Comparison of ENCODE assay signal across 8 mouse cellular contexts in genomic region chr1:118627781-118628464, GRCm38 (mm10). TPM values are rescaled to one million over a fixed set of nuclear protein-coding genes. Genes with fewer than 3 reads are reported as not detected.
DNase-seq lines count a peak whose midpoint lies in the region; ATAC-seq and TF ChIP-seq lines count a peak whose summit lies in the region.

Tfcp2l1 (plus strand) TSS chr1:118627945.

- peak; percentile 31 for TF ChIP-seq CTCF in heart, postnatal 0 days (IDR thresholded peaks at IDR 0.05; ENCODE audit: low read depth)

- no peak within 1 kb of the TSS for H3K27ac ChIP-seq in forebrain, embryonic 12.5 days
- no peak within 1 kb of the TSS for H3K27ac ChIP-seq in heart, postnatal 0 days (ENCODE audit: low read depth)

- H3K4me1 ChIP-seq in forebrain, embryonic 12.5 days = peaks cover 12% of the 10 kb centered on the region; the same call in 1 of the 2 replicates
- no peaks in the 10 kb centered on the region for H3K4me1 ChIP-seq in heart, postnatal 0 days (ENCODE audit: control insufficient read depth, insufficient read depth)

- H3K4me2 ChIP-seq in forebrain, embryonic 12.5 days = peak within 1 kb of the TSS; percentile 86
- peak within 1 kb of the TSS; percentile 77 for H3K4me2 ChIP-seq in heart, postnatal 0 days (ENCODE audit: low read depth, low read length)

- peak; percentile 90 for DNase-seq in ES-CJ7 (ENCODE audit: low read depth, low spot score)
- peak; percentile 40 for DNase-seq in cerebellum, adult 11 months
- DNase-seq in heart, postnatal 0 days (ENCODE audit: low spot score) = peak; percentile 73
- peak; percentile 93 for DNase-seq in kidney, postnatal 36 days
- peak; percentile 87 for DNase-seq in lung, postnatal 25 days (ENCODE audit: low spot score)
- DNase-seq in retina, postnatal 1 day = peak; percentile 80
- DNase-seq in urinary bladder, postnatal 14 days (ENCODE audit: low spot score) = peak; percentile 92

- no peaks in the 10 kb centered on the region for H3K36me3 ChIP-seq in forebrain, embryonic 12.5 days (replicated peaks)
- H3K36me3 ChIP-seq in heart, postnatal 0 days (replicated peaks; ENCODE audit: control insufficient read depth, insufficient read depth, low read length) = no peaks in the 10 kb centered on the region

- H3K9me3 ChIP-seq in forebrain, embryonic 12.5 days = no peaks in the 10 kb centered on the region
- H3K9me3 ChIP-seq in heart, postnatal 0 days (replicated peaks; ENCODE audit: control insufficient read depth, low read length) = no peaks in the 10 kb centered on the region

- peak; percentile 88 for ATAC-seq in forebrain, embryonic 12.5 days (ENCODE audit: low FRiP score)
- peak; percentile 96 for ATAC-seq in heart, postnatal 0 days (ENCODE audit: insufficient read depth, low read depth)

- 1% methylated on average over 48 of the region's 48 CpGs for WGBS in forebrain, embryonic 12.5 days
- under 1% methylated on average over 48 of the region's 48 CpGs for WGBS in heart, postnatal 0 days

- H3K4me3 ChIP-seq in forebrain, embryonic 12.5 days (replicated peaks) = peak within 1 kb of the TSS; percentile 47
- peak within 1 kb of the TSS; percentile 44 for H3K4me3 ChIP-seq in heart, postnatal 0 days (ENCODE audit: low read depth, low read length)

- peaks cover 42% of the 10 kb centered on the region for H3K27me3 ChIP-seq in forebrain, embryonic 12.5 days
- no peaks in the 10 kb centered on the region for H3K27me3 ChIP-seq in heart, postnatal 0 days (ENCODE audit: control insufficient read depth, insufficient read depth, low read length)

- H3K9ac ChIP-seq in forebrain, embryonic 12.5 days = peak within 1 kb of the TSS; percentile 18; the same call in 1 of the 2 replicates
- H3K9ac ChIP-seq in heart, postnatal 0 days (replicated peaks; ENCODE audit: low read depth, low read length) = peak within 1 kb of the TSS; percentile 3

- TF ChIP-seq EP300 in heart, postnatal 0 days (IDR thresholded peaks at IDR 0.05; ENCODE audit: low read depth) = no peak

RNA-seq across cellular contexts. Expression of gene Tfcp2l1, which starts in this region (rescaled TPM):
- 0.13 and 0.18 TPM in 2 replicates for polyA plus RNA-seq in forebrain, embryonic 12.5 days (2016; fragmentation: Nextera tagmentation; extraction: Ambion mirVana)
- total RNA-seq in heart, postnatal 0 days (2014; rRNA removed; ENCODE audit: low replicate concordance) = 1.4 and 2.9 TPM in 2 replicates
- polyA plus RNA-seq in heart, postnatal 0 days (2015; fragmentation: Nextera tagmentation; extraction: Ambion mirVana) = 0.43 and 0.64 TPM in 2 replicates

Comparison
In these comparisons a context has a peak if more than half of its experiments do, and no peak if none do; other contexts are left out.
1. Peak in ATAC-seq, H3K4me3 ChIP-seq, H3K9ac ChIP-seq and H3K4me2 ChIP-seq in forebrain, embryonic 12.5 days; RNA of the gene not detected or under 1 TPM.
2. DNase-seq: peak in every context shown above with its lines; median percentile 93 in kidney, postnatal 36 days; 92 in urinary bladder, postnatal 14 days; 90 in ES-CJ7; 87 in lung, postnatal 25 days; 80 in retina, postnatal 1 day; 73 in heart, postnatal 0 days; 40 in cerebellum, adult 11 months.